Comparison of ENCODE assay signal across 8 mouse cellular contexts in the genomic region with DNA sequence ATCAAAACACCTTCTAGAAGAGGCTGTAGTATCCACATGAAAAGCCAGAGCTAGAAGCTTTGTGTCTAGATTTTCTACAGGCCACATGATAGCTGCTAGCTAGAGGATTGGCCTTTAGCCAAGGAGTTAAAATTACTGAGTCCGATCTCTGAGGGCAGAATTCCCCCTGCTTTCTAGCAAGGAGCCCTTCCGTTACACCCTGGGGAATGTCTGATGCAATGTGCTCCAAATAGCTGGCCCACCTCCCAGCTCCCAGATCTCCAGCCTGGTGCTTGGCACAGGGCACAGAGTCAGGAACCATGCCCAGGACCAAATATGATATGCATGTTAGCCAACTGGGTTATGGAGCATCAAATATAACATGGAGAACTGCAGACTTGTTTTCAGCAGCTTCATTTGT.
A peak's percentile ranks its signal among the peaks of the same experiment; 100 is the strongest.
DNase-seq lines count a peak whose midpoint lies in the region; ATAC-seq and TF ChIP-seq lines count a peak whose summit lies in the region.

No protein-coding gene starts in this region.

- H3K4me3 ChIP-seq in midbrain, embryonic 14.5 days (replicated peaks; ENCODE audit: low read depth, low read length), result no peak overlapping the region
- H3K4me3 ChIP-seq in midbrain, embryonic 11.5 days (ENCODE audit: low read depth, low read length), result no peak overlapping the region
- no peak overlapping the region for H3K4me3 ChIP-seq in midbrain, postnatal 0 days (ENCODE audit: low read depth, low read length)

- H3K27me3 ChIP-seq in midbrain, embryonic 14.5 days (ENCODE audit: control insufficient read depth, insufficient read depth, low read length), result no peaks in the 10 kb centered on the region
- H3K27me3 ChIP-seq in midbrain, embryonic 11.5 days (ENCODE audit: control insufficient read depth, insufficient read depth, low read length), result no peaks in the 10 kb centered on the region
- no peaks in the 10 kb centered on the region for H3K27me3 ChIP-seq in midbrain, postnatal 0 days (ENCODE audit: insufficient read depth, low read length)

- 45% methylated on average over 2 of the region's 2 CpGs for WGBS in midbrain, embryonic 14.5 days
- 72% methylated on average over 2 of the region's 2 CpGs for WGBS in midbrain, embryonic 11.5 days
- WGBS in midbrain, postnatal 0 days, result 18% methylated on average over 2 of the region's 2 CpGs

- no peak for TF ChIP-seq CTCF in midbrain, postnatal 0 days (IDR thresholded peaks at IDR 0.05)

- no peak for ATAC-seq in midbrain, embryonic 14.5 days (ENCODE audit: low FRiP score, low TSS enrichment)
- no peak for ATAC-seq in midbrain, embryonic 11.5 days (ENCODE audit: low FRiP score)
- ATAC-seq in cerebellum, adult (ENCODE audit: insufficient number of reproducible peaks, low FRiP score, low TSS enrichment), result peak; percentile 98
- ATAC-seq in midbrain, postnatal 0 days (ENCODE audit: low FRiP score), result peak; percentile 52; the same call in 1 of the 2 replicates

- peaks cover 11% of the 10 kb centered on the region for H3K36me3 ChIP-seq in midbrain, embryonic 14.5 days (ENCODE audit: control insufficient read depth, insufficient read depth, low read length)
- H3K36me3 ChIP-seq in midbrain, embryonic 11.5 days (ENCODE audit: control insufficient read depth, insufficient read depth, low read length), result no peaks in the 10 kb centered on the region
- peaks cover 15% of the 10 kb centered on the region for H3K36me3 ChIP-seq in midbrain, postnatal 0 days (ENCODE audit: insufficient read depth, low read length)

- peak; percentile 75 for DNase-seq in midbrain, embryonic 14.5 days
- DNase-seq in midbrain, embryonic 11.5 days (ENCODE audit: low spot score, missing footprints), result no peak
- peak; percentile 47 to 72 for DNase-seq in gastrocnemius, postnatal 4 days (ENCODE audit: low spot score in 2 of 2)
- DNase-seq in kidney, adult 9 months, result peak; percentile 75
- peak; percentile 93 for DNase-seq in midbrain, postnatal 0 days (ENCODE audit: low spot score)
- no peak for DNase-seq in thymus, postnatal 14 days
- DNase-seq in right cerebral cortex, adult 18-20 months, result no peak

- H3K4me2 ChIP-seq in midbrain, embryonic 14.5 days (ENCODE audit: low read length), result no peak overlapping the region
- no peak overlapping the region for H3K4me2 ChIP-seq in midbrain, embryonic 11.5 days
- H3K4me2 ChIP-seq in midbrain, postnatal 0 days (ENCODE audit: low read depth, low read length, poor library complexity, severe bottlenecking), result no peak overlapping the region

- H3K27ac ChIP-seq in midbrain, embryonic 14.5 days (replicated peaks; ENCODE audit: low read depth, low read length), result no peak overlapping the region
- no peak overlapping the region for H3K27ac ChIP-seq in midbrain, embryonic 11.5 days (ENCODE audit: low read depth, low read length)
- H3K27ac ChIP-seq in midbrain, postnatal 0 days (ENCODE audit: low read depth, low read length), result no peak overlapping the region

- H3K4me1 ChIP-seq in midbrain, embryonic 14.5 days (ENCODE audit: control insufficient read depth, insufficient read depth, low read length), result peaks cover 3% of the 10 kb centered on the region; the same call in 1 of the 2 replicates
- H3K4me1 ChIP-seq in midbrain, embryonic 11.5 days (ENCODE audit: control insufficient read depth, insufficient read depth, low read length), result no peaks in the 10 kb centered on the region
- H3K4me1 ChIP-seq in midbrain, postnatal 0 days (ENCODE audit: insufficient read depth, low read length), result no peaks in the 10 kb centered on the region

- no peaks in the 10 kb centered on the region for H3K9me3 ChIP-seq in midbrain, embryonic 14.5 days (ENCODE audit: control insufficient read depth, low read length)
- no peaks in the 10 kb centered on the region for H3K9me3 ChIP-seq in midbrain, embryonic 11.5 days (ENCODE audit: control insufficient read depth, low read length)
- no peaks in the 10 kb centered on the region for H3K9me3 ChIP-seq in midbrain, postnatal 0 days (ENCODE audit: low read length)

- no peak overlapping the region for H3K9ac ChIP-seq in midbrain, embryonic 14.5 days (replicated peaks; ENCODE audit: low read length)
- no peak overlapping the region for H3K9ac ChIP-seq in midbrain, embryonic 11.5 days (ENCODE audit: low read length)
- H3K9ac ChIP-seq in midbrain, postnatal 0 days (replicated peaks; ENCODE audit: low read length, poor library complexity, severe bottlenecking), result no peak overlapping the region

Comparison
In these comparisons a context has a peak if more than half of its experiments do, and no peak if none do; other contexts are left out.
1. ATAC-seq: peak in cerebellum, adult (single experiment) and midbrain, postnatal 0 days (single experiment); none in midbrain, embryonic 14.5 days (single experiment) and midbrain, embryonic 11.5 days (single experiment).
2. DNase-seq: peak in midbrain, embryonic 14.5 days (single experiment), gastrocnemius, postnatal 4 days (2 of 2), kidney, adult 9 months (single experiment) and midbrain, postnatal 0 days (single experiment); none in midbrain, embryonic 11.5 days (single experiment), thymus, postnatal 14 days (single experiment) and right cerebral cortex, adult 18-20 months (single experiment).